Mouse (Mus musculus) hindbrain, embryonic 16.5 days (tissue): ENCODE data around the gene Mtcl1. TPM values are rescaled to one million over a fixed set of nuclear protein-coding genes. Genes with fewer than 3 reads are reported as not detected.

Experiments used
- ATAC-seq: fragments of 200-750 bp; cut with Nextera tagmentation; 2 replicates; pipeline ENCODE4 v1.8.0; 2017; ENCODE audit warnings: moderate TSS enrichment, moderate library complexity
- H3K27ac ChIP-seq: fragments of 300-500 bp; sonication (generic); 2 replicates; pipeline ENCODE4 v1.5.1; 2014; ENCODE audit warnings: low read depth, mild to moderate bottlenecking, control low read depth, low read length, moderate library complexity
- H3K27me3 ChIP-seq: fragments of 300-500 bp; sonication (generic); replicated peaks from 2 replicates; pipeline ENCODE4 v1.6.1; 2014; ENCODE audit warnings: low read length; ENCODE audit not compliant: control insufficient read depth, insufficient read depth
- H3K36me3 ChIP-seq: fragments of 300-500 bp; sonication (generic); 2 replicates; pipeline ENCODE4 v1.6.1; 2014; ENCODE audit warnings: mild to moderate bottlenecking, low read length, moderate library complexity, mixed read lengths; ENCODE audit not compliant: control insufficient read depth, insufficient read depth
- H3K4me1 ChIP-seq: fragments of 300-500 bp; sonication (generic); 2 replicates; pipeline ENCODE4 v1.6.1; 2014; ENCODE audit warnings: low read depth, low read length; ENCODE audit not compliant: control insufficient read depth, insufficient read depth
- H3K4me2 ChIP-seq: fragments of 300-500 bp; sonication (generic); 2 replicates; pipeline ENCODE4 v1.6.1; 2014; ENCODE audit warnings: mild to moderate bottlenecking, low read length, control low read depth, moderate library complexity
- H3K4me3 ChIP-seq: fragments of 300-500 bp; sonication (generic); 2 replicates; pipeline ENCODE4 v1.5.1; 2014; ENCODE audit warnings: mild to moderate bottlenecking, low read length, control low read depth, moderate library complexity
- H3K9ac ChIP-seq: fragments of 300-500 bp; sonication (generic); 2 replicates; pipeline ENCODE4 v1.6.1; 2014; ENCODE audit warnings: low read depth, mild to moderate bottlenecking, control low read depth, low read length, moderate library complexity
- H3K9me3 ChIP-seq: fragments of 300-500 bp; sonication (generic); 2 replicates; pipeline ENCODE4 v1.6.1; 2014; ENCODE audit warnings: mild to moderate bottlenecking, low read length, moderate library complexity; ENCODE audit not compliant: control insufficient read depth
- WGBS: fragments of 180-500 bp; shearing (Covaris S2); extraction: QIAGEN DNeasy Blood & Tissue Kit; methylation state at CpG from one replicate; pipeline ENCODE4 v1.1.7; 2014; 5-methylcytosine and 5-hydroxymethylcytosine counted together
- polyA plus RNA-seq: library from polyadenylated mRNA; unstranded; fragments of >200 nt; fragmentation: Nextera tagmentation; extraction: Ambion mirVana; gene quantifications from 2 replicates; pipeline ENCODE4 v1.2.1, GENCODE M21; 2015

Gene Mtcl1
- polyA plus RNA-seq, 1 experiment from 2014 or later, result 28.0 TPM

- no peaks in the 10 kb centered on the region for H3K36me3 ChIP-seq
- no peak overlapping the region for H3K27ac ChIP-seq
- no peak overlapping the region for H3K9ac ChIP-seq
- peaks cover 14% of the 10 kb centered on the region for H3K4me1 ChIP-seq
- H3K4me2 ChIP-seq, result no peak overlapping the region
- no peak for ATAC-seq
- H3K27me3 ChIP-seq, result no peaks in the 10 kb centered on the region
- WGBS, result 94% methylated on average over 5 of the region's 5 CpGs
- no peak overlapping the region for H3K4me3 ChIP-seq
- H3K9me3 ChIP-seq, result no peaks in the 10 kb centered on the region
Measured at GRCm38 (mm10) chr17:66326552-66327045, 123.0 kb downstream of the Mtcl1 start.

- Histone ChIP-seq H3K9me3 (no peaks in the 10 kb centered on the region), H3K9ac (no peak overlapping the region; the same call in 1 of the 2 replicates), H3K4me3 (no peak overlapping the region), H3K4me2 (no peak overlapping the region), H3K27ac (peak overlapping the region; percentile 80; the same call in 1 of the 2 replicates), H3K4me1 (peaks cover 14% of the 10 kb centered on the region), H3K27me3 (no peaks in the 10 kb centered on the region), H3K36me3 (no peaks in the 10 kb centered on the region)
- ATAC-seq, result peak; percentile 14; the same call in 1 of the 2 replicates
- WGBS, result 66% methylated on average over 4 of the region's 4 CpGs
Measured at GRCm38 (mm10) chr17:66326204-66326545, 123.4 kb downstream of the Mtcl1 start.

- H3K9me3 ChIP-seq, result no peaks in the 10 kb centered on the region
- peaks cover 14% of the 10 kb centered on the region for H3K4me1 ChIP-seq
- ATAC-seq, result peak; percentile 91
- peak overlapping the region; percentile 24 for H3K4me3 ChIP-seq
- WGBS, result 26% methylated on average over 14 of the region's 14 CpGs
- peak overlapping the region; percentile 80 for H3K27ac ChIP-seq
- no peaks in the 10 kb centered on the region for H3K36me3 ChIP-seq
- H3K27me3 ChIP-seq, result no peaks in the 10 kb centered on the region
- peak overlapping the region; percentile 50 for H3K9ac ChIP-seq
- H3K4me2 ChIP-seq, result peak overlapping the region; percentile 53
Measured at GRCm38 (mm10) chr17:66325440-66326203, 123.9 kb downstream of the Mtcl1 start.

GRCm38 (mm10) chr17:66324836-66325235 is 124.7 kb downstream of the Mtcl1 start:
- H3K9me3 ChIP-seq, result no peaks in the 10 kb centered on the region
- 94% methylated on average over 3 of the region's 3 CpGs for WGBS
- no peak overlapping the region for H3K4me3 ChIP-seq
- H3K9ac ChIP-seq, result no peak overlapping the region
- H3K4me1 ChIP-seq, result peaks cover 14% of the 10 kb centered on the region
- H3K36me3 ChIP-seq, result no peaks in the 10 kb centered on the region
- H3K27ac ChIP-seq, result peak overlapping the region; percentile 80
- no peaks in the 10 kb centered on the region for H3K27me3 ChIP-seq
- ATAC-seq, result no peak
- no peak overlapping the region for H3K4me2 ChIP-seq

- Histone ChIP-seq H3K4me2 (no peak overlapping the region), H3K9me3 (no peaks in the 10 kb centered on the region), H3K27me3 (no peaks in the 10 kb centered on the region), H3K4me1 (peaks cover 14% of the 10 kb centered on the region), H3K9ac (no peak overlapping the region), H3K4me3 (no peak overlapping the region), H3K27ac (no peak overlapping the region), H3K36me3 (no peaks in the 10 kb centered on the region)
- no peak for ATAC-seq
- 65% methylated on average over 15 of the region's 15 CpGs for WGBS
Measured at GRCm38 (mm10) chr17:66322646-66323255, 126.8 kb downstream of the Mtcl1 start.

GRCm38 (mm10) chr17:66321933-66322332 is 127.6 kb downstream of the Mtcl1 start:
- whole genome bisulfite sequencing, result 89% methylated on average over 14 of the region's 14 CpGs
- H3K27me3 ChIP-seq, result no peaks in the 10 kb centered on the region
- H3K9ac ChIP-seq, result no peak overlapping the region
- H3K4me3 ChIP-seq, result no peak overlapping the region
- no peak for ATAC-seq
- peaks cover 14% of the 10 kb centered on the region for H3K4me1 ChIP-seq
- H3K4me2 ChIP-seq, result no peak overlapping the region
- no peaks in the 10 kb centered on the region for H3K36me3 ChIP-seq
- H3K9me3 ChIP-seq, result no peaks in the 10 kb centered on the region
- H3K27ac ChIP-seq, result no peak overlapping the region

GRCm38 (mm10) chr17:66320716-66321372 is 128.7 kb downstream of the Mtcl1 start:
- Histone ChIP-seq H3K9me3 (no peaks in the 10 kb centered on the region), H3K4me1 (peaks cover 10% of the 10 kb centered on the region), H3K27me3 (no peaks in the 10 kb centered on the region), H3K27ac (no peak overlapping the region; the same call in 1 of the 2 replicates), H3K36me3 (no peaks in the 10 kb centered on the region), H3K4me3 (no peak overlapping the region), H3K9ac (no peak overlapping the region), H3K4me2 (no peak overlapping the region)
- WGBS, result 58% methylated on average over 20 of the region's 20 CpGs
- 0 out of 2 replicates have a peak, but pooled peaks have one; percentile 41 for ATAC-seq

- no peak overlapping the region for H3K9ac ChIP-seq
Measured at GRCm38 (mm10) chr17:66318031-66318430, 131.5 kb downstream of the Mtcl1 start.

GRCm38 (mm10) chr17:66317576-66317975 is 132.0 kb downstream of the Mtcl1 start:
- 90% methylated on average over 4 of the region's 4 CpGs for WGBS
- no peak overlapping the region for H3K4me3 ChIP-seq
- H3K9me3 ChIP-seq, result no peaks in the 10 kb centered on the region
- no peak overlapping the region for H3K4me2 ChIP-seq
- H3K27me3 ChIP-seq, result no peaks in the 10 kb centered on the region
- H3K9ac ChIP-seq, result no peak overlapping the region
- H3K4me1 ChIP-seq, result peaks cover 11% of the 10 kb centered on the region
- no peaks in the 10 kb centered on the region for H3K36me3 ChIP-seq
- ATAC-seq, result no peak
- H3K27ac ChIP-seq, result no peak overlapping the region

More at GRCm38 (mm10) chr17:66318031-66318430, 131.5 kb downstream of the Mtcl1 start:
- Histone ChIP-seq H3K27ac (no peak overlapping the region), H3K4me3 (no peak overlapping the region), H3K4me1 (peaks cover 11% of the 10 kb centered on the region), H3K9me3 (no peaks in the 10 kb centered on the region), H3K27me3 (no peaks in the 10 kb centered on the region), H3K36me3 (no peaks in the 10 kb centered on the region), H3K4me2 (no peak overlapping the region)
- no peak for ATAC-seq
- 71% methylated on average over 3 of the region's 3 CpGs for WGBS
